Mouse (Mus musculus) lung, embryonic 16.5 days (tissue): Measurements from ENCODE around the gene Hoxd4. TPM values are rescaled to one million over a fixed set of nuclear protein-coding genes. Genes with fewer than 3 reads are reported as not detected.

Experiments used
- ATAC-seq: fragments of 200-750 bp; cut with Nextera tagmentation; 2 replicates; pipeline ENCODE4 v1.8.0; 2017; ENCODE audit warnings: low read depth, mild to moderate bottlenecking, moderate library complexity
- H3K27ac ChIP-seq: fragments of 300-500 bp; sonication (generic); 2 replicates; pipeline ENCODE4 v1.5.1; 2014; ENCODE audit warnings: mild to moderate bottlenecking, control low read depth, low read length
- H3K27me3 ChIP-seq: fragments of 300-500 bp; sonication (generic); 2 replicates; pipeline ENCODE4 v1.6.1; 2014; ENCODE audit warnings: low read depth, low read length, mixed read lengths; ENCODE audit not compliant: control insufficient read depth, insufficient read depth
- H3K36me3 ChIP-seq: fragments of 300-500 bp; sonication (generic); 2 replicates; pipeline ENCODE4 v1.6.1; 2014; ENCODE audit warnings: low read length; ENCODE audit not compliant: control insufficient read depth, insufficient read depth
- H3K4me1 ChIP-seq: fragments of 300-500 bp; sonication (generic); replicated peaks from 2 replicates; pipeline ENCODE4 v1.6.1; 2014; ENCODE audit warnings: low read length, mixed read lengths; ENCODE audit not compliant: control insufficient read depth, insufficient read depth
- H3K4me2 ChIP-seq: fragments of 300-500 bp; sonication (generic); 2 replicates; pipeline ENCODE4 v1.6.1; 2014; ENCODE audit warnings: low read depth, low read length, control low read depth
- H3K4me3 ChIP-seq: fragments of 300-500 bp; sonication (generic); 2 replicates; pipeline ENCODE4 v1.5.1; 2014; ENCODE audit warnings: mild to moderate bottlenecking, low read length, control low read depth
- H3K9ac ChIP-seq: fragments of 300-500 bp; sonication (generic); 2 replicates; pipeline ENCODE4 v1.6.1; 2014; ENCODE audit warnings: low read length, control low read depth
- H3K9me3 ChIP-seq: fragments of 300-500 bp; sonication (generic); 2 replicates; pipeline ENCODE4 v1.6.1; 2016; ENCODE audit warnings: low read length; ENCODE audit not compliant: control insufficient read depth
- WGBS: fragments of 180-500 bp; shearing (Covaris S2); extraction: QIAGEN DNeasy Blood & Tissue Kit; methylation state at CpG from one replicate; pipeline ENCODE4 v1.1.7; 2014; 5-methylcytosine and 5-hydroxymethylcytosine counted together
- polyA plus RNA-seq: library from polyadenylated mRNA; unstranded; fragments of >200 nt; fragmentation: Nextera tagmentation; extraction: Ambion mirVana; gene quantifications from 2 replicates; pipeline ENCODE4 v1.2.1, GENCODE M21; 2015

The Hoxd4 gene
- polyA plus RNA-seq, 1 experiment from 2014 or later: not detected

- ATAC-seq: no peak
- peak overlapping the region; percentile 29 for H3K4me3 ChIP-seq
- H3K27ac ChIP-seq: no peak overlapping the region
- peaks cover 85% of the 10 kb centered on the region for H3K27me3 ChIP-seq
- WGBS: 2% methylated on average over 25 of the region's 25 CpGs
- 0 out of 2 replicates have a peak, but pooled peaks cover 5% of the 10 kb centered on the region for H3K4me1 ChIP-seq
- H3K4me2 ChIP-seq: peak overlapping the region; percentile 53
- H3K9me3 ChIP-seq: no peaks in the 10 kb centered on the region
- H3K9ac ChIP-seq: no peak overlapping the region
- no peaks in the 10 kb centered on the region for H3K36me3 ChIP-seq
These were observed 41.4 kb downstream of the Hoxd4 start for GRCm38 (mm10) chr2:74753175-74753523.

GRCm38 (mm10) chr2:74753711-74754110 is 42.0 kb downstream of the Hoxd4 start:
- Histone ChIP-seq H3K4me3 (no peak overlapping the region), H3K4me2 (no peak overlapping the region), H3K27ac (no peak overlapping the region), H3K27me3 (peaks cover 85% of the 10 kb centered on the region), H3K4me1 (0 out of 2 replicates have a peak, but pooled peaks cover 5% of the 10 kb centered on the region), H3K36me3 (no peaks in the 10 kb centered on the region), H3K9me3 (no peaks in the 10 kb centered on the region), H3K9ac (no peak overlapping the region)
- WGBS: 31% methylated on average over 5 of the region's 5 CpGs
- ATAC-seq: no peak

GRCm38 (mm10) chr2:74760146-74760545 is 48.4 kb downstream of the Hoxd4 start:
- Histone ChIP-seq H3K36me3 (no peaks in the 10 kb centered on the region), H3K9me3 (no peaks in the 10 kb centered on the region), H3K9ac (no peak overlapping the region), H3K27me3 (peaks cover 78% of the 10 kb centered on the region), H3K4me2 (no peak overlapping the region), H3K4me1 (peaks cover 12% of the 10 kb centered on the region), H3K4me3 (no peak overlapping the region), H3K27ac (no peak overlapping the region)
- 16% methylated on average over 1 of the region's 1 CpGs for WGBS
- no peak for ATAC-seq

GRCm38 (mm10) chr2:74761941-74762340 is 50.2 kb downstream of the Hoxd4 start:
- 2% methylated on average over 13 of the region's 13 CpGs for WGBS
- Histone ChIP-seq H3K27me3 (peaks cover 83% of the 10 kb centered on the region), H3K9ac (no peak overlapping the region), H3K4me1 (peaks cover 12% of the 10 kb centered on the region), H3K9me3 (no peaks in the 10 kb centered on the region), H3K36me3 (no peaks in the 10 kb centered on the region), H3K4me3 (no peak overlapping the region), H3K4me2 (no peak overlapping the region), H3K27ac (no peak overlapping the region)
- no peak for ATAC-seq

GRCm38 (mm10) chr2:74762522-74763244 is 51.0 kb downstream of the Hoxd4 start, which contains the start of gene Hoxd1:
Gene Hoxd1, plus strand, starts transcription at chr2:74762980.
- peak; percentile 74 for ATAC-seq
- Histone ChIP-seq H3K36me3 (no peaks in the 10 kb centered on the region), H3K4me1 (peaks cover 12% of the 10 kb centered on the region), H3K9ac (no peak within 1 kb of the TSS), H3K9me3 (no peaks in the 10 kb centered on the region), H3K27me3 (peaks cover 82% of the 10 kb centered on the region), H3K27ac (no peak within 1 kb of the TSS), H3K4me3 (peak within 1 kb of the TSS; percentile 54), H3K4me2 (peak within 1 kb of the TSS; percentile 88)
- under 1% methylated on average over 57 of the region's 61 CpGs for WGBS

- Histone ChIP-seq H3K4me2 (peak overlapping the region; percentile 88), H3K4me1 (peaks cover 12% of the 10 kb centered on the region), H3K27ac (no peak overlapping the region), H3K27me3 (peaks cover 77% of the 10 kb centered on the region), H3K9me3 (no peaks in the 10 kb centered on the region), H3K36me3 (no peaks in the 10 kb centered on the region), H3K9ac (no peak overlapping the region), H3K4me3 (peak overlapping the region; percentile 54)
- peak; percentile 64 for ATAC-seq
- 2% methylated on average over 35 of the region's 53 CpGs for WGBS
These were observed 51.6 kb downstream of the Hoxd4 start for GRCm38 (mm10) chr2:74763245-74763735.

GRCm38 (mm10) chr2:74763976-74764375 is 52.2 kb downstream of the Hoxd4 start:
- Histone ChIP-seq H3K4me2 (no peak overlapping the region), H3K27ac (no peak overlapping the region), H3K4me1 (peaks cover 12% of the 10 kb centered on the region), H3K27me3 (peaks cover 76% of the 10 kb centered on the region), H3K9ac (no peak overlapping the region), H3K9me3 (no peaks in the 10 kb centered on the region), H3K4me3 (no peak overlapping the region), H3K36me3 (no peaks in the 10 kb centered on the region)
- 44% methylated on average over 10 of the region's 10 CpGs for WGBS
- no peak for ATAC-seq

- no peaks in the 10 kb centered on the region for H3K9me3 ChIP-seq
- H3K4me2 ChIP-seq: no peak overlapping the region
- no peaks in the 10 kb centered on the region for H3K36me3 ChIP-seq
- 81% methylated on average over 2 of the region's 2 CpGs for whole genome bisulfite sequencing
- H3K9ac ChIP-seq: no peak overlapping the region
- no peak overlapping the region for H3K4me3 ChIP-seq
- no peak overlapping the region for H3K27ac ChIP-seq
- H3K27me3 ChIP-seq: peaks cover 2% of the 10 kb centered on the region; the same call in 1 of the 2 replicates
- no peaks in the 10 kb centered on the region for H3K4me1 ChIP-seq
- ATAC-seq: no peak
These were observed 62.6 kb downstream of the Hoxd4 start for GRCm38 (mm10) chr2:74774359-74774758.

- Histone ChIP-seq H3K4me1 (no peaks in the 10 kb centered on the region), H3K36me3 (no peaks in the 10 kb centered on the region), H3K27ac (no peak overlapping the region), H3K27me3 (no peaks in the 10 kb centered on the region; the same call in 1 of the 2 replicates), H3K9ac (no peak overlapping the region), H3K4me3 (no peak overlapping the region), H3K9me3 (no peaks in the 10 kb centered on the region), H3K4me2 (no peak overlapping the region)
- WGBS: 59% methylated on average over 13 of the region's 13 CpGs
- no peak for ATAC-seq
These were observed 66.0 kb downstream of the Hoxd4 start for GRCm38 (mm10) chr2:74777536-74778275.
